Mouse (Mus musculus) small intestine, adult 10 weeks (tissue): ENCODE measurements around the gene Msh5. TPM values are rescaled to one million over a fixed set of nuclear protein-coding genes. Genes with fewer than 3 reads are reported as not detected.

Source experiments
- polyA plus RNA-seq: library from polyadenylated mRNA; stranded (reverse); fragments of 350-450 nt; fragmentation: Illumina TruSeq; extraction: RNeasy Lipid Tissue Mini Kit (QIAGEN cat#74804); gene quantifications from one replicate; pipeline ENCODE4 v1.2.3, GENCODE M21; 2014; ENCODE audit warnings: low replicate concordance

Gene Msh5
- polyA plus RNA-seq, result 0.93 TPM

DNA sequence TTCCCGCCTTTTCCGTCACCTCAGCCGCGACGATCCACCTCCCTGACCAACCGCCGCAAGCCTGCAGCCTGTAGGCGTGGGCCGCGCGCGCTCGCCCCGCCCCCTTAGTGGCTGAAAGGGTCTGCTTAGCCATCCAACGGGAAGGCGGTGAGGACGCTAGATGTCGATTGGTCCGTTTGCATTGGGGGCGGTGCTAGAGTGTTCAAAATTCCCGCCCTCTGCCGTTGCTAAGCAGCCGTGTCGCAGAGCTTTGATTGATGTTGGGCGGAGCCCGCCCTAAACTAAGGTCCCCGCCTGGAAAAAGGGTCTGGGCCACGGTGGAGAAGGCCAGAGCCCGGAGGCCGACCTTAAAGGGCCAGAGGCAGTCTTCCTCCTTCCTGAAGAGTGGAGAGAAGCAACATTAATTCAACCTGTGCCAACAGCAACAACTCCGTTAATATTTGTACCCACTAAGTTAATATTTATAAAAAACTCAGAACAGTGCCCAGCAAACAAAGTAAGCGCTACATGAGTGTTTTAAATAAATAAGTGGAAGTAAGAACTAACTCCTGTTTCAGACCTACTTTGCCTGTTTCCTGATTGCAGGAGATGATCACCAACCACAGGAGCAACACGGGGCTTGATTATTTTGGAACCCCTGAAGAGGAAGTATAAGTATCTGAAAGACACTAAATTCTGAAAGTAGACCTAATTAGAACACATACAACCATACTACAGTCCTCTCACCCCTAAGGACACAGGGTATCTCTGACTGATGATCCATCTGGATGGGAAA, at the start of gene Msh5:
TSS of gene Msh5 (minus strand) at position 65 of the 775 bp plus-strand sequence.

DNA sequence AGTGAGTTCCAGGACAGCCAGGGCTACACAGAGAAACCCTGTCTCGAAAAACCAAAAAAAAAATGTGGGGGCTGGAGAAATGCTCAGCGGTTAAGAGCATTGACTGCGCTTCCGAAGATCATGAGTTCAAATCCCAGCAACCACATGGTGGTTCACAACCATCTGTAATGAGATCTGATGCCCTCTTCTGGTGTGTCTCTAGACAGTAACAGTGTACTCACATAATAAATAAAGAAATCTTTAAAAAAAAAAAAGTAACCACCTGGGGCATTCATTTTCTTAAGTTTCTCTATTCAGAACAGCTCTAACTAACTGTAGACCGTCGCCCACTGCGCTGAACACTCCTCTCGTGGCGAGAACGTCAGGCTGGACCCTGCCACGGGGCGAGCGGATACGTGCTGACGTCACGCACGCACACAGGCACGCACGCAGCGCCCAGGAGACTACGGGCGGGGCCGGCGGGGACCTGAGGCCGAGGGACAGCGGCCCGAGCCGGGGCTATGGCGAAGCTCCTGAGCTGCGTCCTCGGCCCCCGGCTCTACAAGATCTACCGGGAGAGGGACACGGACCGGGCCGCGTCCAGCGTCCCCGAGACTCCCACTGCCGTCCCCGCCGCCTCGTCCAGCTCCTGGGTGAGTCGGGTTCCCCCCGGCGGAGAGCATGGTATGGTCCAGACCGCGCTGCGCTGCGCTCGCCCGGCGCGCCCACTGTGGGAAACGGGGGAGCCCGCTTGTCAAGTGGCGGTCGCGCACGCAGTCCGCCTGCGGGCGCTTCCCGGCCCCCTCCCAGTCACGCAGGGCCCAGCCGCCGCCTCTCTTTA, 42.5 kb upstream of the Msh5 start, which contains the start of gene Abhd16a:
TSS of gene Abhd16a (plus strand) at position 439 of the 820 bp plus-strand sequence.

DNA sequence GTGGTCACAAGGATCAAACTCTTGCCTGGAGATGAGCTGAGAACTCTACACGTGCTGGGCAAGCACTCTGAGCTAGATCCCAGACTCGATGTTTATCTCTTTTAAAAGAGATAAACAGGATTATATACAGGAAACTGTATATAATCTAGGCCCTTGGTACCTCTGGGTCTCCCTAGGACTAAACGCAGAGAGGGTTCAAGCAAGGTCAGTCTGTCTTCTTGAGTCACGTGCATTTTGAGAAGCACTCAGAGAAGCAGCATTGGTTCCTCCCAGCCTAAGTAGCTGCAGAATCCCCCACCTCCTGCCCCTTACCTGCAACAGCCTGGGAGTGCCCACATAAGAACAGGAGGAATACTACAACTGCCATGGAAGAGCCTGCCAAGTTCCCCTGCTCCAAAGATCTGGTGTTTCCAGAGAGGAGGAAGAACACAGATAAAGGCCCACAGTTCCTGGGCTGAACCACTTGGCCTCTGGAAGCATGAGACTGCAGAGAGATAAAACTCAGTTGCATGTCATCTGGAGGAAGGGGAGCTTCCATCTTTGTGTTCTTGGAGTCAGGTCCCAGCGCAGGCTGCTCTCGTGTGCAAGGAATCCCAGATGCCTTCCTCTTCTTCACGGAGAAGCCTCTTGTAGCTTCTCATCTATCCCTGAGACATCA, 38.8 kb upstream of the Msh5 start, which contains the start of gene Ly6g6f:
TSS of gene Ly6g6f (minus strand) at position 403 of the 658 bp plus-strand sequence.

DNA sequence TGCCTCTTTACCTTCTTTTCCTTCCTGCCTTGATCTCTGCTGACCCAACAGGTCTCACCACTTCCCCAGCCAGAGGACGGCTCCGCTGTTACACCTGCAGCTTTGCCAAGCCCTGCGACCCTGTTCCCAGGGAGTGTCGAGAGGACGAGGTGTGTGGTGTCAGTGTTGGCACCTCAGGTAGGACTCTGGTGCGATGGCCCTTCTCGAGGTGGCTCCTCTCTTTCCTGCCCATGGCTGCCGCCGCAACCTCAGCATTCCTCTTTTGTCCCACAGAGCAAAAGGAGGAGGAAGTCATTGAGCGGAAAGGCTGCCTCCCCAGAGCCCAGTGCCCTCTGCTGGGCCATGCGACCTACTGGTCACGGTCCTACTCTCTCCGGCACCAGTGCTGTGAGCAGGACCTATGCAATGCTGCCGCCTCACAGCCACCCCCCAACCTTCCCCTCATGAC, 31.3 kb upstream of the Msh5 start, which contains the start of gene Ly6g6d:
TSS of gene Ly6g6d (minus strand) at position 280 of the 448 bp plus-strand sequence.

DNA sequence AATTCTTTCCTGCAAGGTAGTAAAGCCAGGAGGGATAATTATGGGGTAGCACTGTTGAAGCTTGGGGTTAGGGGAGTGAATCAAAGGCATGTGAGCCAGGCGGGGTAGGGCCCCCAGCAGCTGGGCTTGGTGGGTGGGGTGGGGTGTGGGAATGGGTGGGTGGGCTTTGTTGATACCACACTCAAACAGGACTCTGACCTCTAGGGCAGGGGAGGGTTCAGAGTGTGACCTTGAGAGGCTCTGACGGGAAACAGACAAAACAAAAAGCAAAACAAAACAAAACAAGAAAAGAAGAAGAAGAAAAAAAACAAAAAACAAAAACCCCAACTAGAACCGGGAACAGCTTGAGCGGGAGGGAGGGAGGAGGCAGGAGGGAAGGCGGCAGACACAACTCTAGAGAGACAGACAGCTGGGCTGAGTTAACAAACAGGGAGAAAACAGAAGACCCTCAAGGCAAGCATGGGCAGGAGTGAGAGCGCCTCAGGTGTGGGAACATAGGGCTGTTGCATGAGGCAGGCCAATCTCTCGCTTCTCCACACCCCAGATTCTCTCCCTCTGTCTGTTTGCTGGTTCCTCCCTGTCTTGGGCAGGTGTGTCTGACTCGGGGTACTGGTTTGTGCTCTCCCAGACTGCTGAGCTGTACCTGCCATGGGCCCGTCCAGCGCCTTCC, 30.1 kb upstream of the Msh5 start, which contains the start of gene Ly6g6e:
TSS of gene Ly6g6e (plus strand) at position 396 of the 670 bp plus-strand sequence.

DNA sequence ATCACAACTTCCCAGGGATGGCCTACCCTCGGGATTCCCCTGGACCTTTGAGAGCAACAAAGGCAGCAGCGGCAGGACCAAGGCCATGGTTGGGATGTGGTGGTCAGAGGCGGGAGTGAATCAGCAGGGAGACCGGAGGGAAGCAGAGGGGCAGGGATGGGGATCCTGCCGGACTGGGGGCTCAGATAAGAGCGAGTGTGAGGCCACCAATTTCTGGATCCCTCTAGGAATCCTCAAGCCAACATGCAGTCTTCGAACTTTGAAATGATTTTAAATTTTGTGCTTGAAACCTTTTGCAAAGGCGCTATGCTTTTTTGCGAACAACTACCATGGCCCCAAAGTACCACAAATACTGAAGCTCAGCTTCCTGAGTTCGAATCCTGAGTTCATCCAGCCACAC, 19.5 kb upstream of the Msh5 start, which contains the start of gene Mpig6b:
TSS of gene Mpig6b (minus strand) at position 101 of the 400 bp plus-strand sequence.

DNA sequence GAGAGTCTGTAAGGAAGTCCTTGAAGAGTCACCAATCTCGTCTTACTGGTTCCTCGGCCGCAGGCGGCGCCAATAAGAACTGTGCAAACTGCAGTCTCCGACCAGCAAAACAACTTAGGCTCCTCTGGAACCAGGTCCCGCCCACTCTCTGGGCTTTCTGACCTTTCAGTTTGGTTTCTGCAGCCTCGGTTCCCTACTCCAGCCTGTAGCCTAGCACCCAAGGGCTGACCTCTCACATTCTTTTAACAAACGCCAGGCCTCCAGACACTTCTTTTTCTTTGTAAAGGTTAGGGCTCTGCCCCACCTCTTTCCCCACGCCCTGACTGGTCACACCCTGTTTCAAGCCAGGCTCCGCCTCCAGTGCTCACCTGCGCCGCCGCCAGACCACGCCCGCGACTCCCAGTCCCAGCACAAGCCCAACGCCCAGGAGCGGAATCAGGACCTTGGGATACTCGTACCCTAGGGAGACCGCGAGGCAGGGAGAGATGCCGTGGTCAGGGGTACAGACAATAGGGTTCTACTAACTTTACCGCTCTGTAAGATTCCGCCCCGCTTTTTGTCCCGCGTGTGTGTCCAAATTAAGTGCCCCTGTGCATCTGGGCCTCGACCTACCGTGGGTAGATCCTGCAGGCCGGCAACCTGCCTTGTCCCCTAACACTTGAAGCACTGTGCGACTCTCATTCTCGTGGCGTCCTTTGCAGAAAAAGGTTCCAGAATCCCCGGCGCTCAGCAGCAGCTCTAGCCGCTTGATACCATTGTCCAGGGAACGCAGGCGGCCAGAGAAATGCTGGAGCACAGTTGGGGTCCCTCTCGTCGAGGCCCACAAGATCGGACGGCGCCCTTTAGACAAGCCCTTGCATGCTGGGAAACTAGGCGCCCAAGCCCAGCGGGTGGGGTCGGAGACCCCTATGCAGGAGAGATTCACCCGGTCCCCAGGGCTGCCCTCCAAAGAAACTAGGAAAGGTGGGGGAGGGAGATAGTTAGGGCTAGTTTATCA, 18.7 kb upstream of the Msh5 start, which contains the start of gene Ly6g6c:
TSS of gene Ly6g6c (plus strand) at position 438 of the 997 bp plus-strand sequence.

DNA sequence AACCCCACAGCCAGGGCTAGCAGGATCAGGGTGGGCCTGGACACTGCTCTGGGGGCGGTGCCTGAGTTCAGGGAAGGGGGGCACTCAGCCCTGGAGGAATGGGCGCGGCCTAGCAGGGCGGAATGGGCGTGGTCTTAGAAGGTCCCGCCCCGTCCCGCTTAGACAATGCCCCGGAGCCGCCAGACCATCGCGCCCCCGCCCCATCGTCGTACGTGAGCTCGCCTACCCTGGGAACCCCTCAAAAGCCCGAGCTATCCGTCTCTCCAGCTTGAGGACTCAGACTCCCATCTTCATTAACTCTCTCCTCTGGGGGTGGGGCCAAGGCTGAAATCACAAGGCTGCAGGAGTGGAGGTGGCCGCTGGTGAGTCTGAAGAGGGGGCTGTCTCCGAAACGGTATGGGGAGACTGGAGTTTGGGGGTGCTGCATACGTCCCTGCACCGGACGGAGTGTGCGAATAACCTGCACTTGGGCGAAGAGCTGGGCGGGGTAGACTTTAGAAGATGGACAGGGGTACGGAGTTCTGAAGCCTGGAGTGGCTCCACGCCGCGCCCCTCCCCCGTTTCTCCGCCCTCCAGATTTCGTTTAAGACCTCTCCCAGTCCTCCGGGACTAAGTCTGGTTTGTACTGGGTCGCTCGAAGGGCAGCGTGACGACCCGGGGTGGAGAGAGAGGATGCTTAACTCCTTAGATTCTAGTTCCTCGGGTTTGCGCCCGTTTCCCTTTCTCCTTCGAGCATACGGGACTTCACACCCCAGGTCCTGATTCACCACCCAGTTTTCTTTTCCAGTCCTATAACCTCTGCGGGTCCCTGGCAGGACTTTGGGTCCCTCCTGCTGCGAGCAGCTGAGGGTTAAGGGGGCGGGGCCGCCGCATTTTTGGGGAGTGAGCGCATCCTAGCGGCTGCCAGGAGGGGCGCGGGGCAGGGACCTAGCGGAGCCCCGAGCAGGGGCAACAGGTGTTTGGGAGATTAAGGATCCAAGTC, 12.7 kb upstream of the Msh5 start, which contains the start of gene Ddah2:
TSS of gene Ddah2 (plus strand) at position 125 of the 982 bp plus-strand sequence.

DNA sequence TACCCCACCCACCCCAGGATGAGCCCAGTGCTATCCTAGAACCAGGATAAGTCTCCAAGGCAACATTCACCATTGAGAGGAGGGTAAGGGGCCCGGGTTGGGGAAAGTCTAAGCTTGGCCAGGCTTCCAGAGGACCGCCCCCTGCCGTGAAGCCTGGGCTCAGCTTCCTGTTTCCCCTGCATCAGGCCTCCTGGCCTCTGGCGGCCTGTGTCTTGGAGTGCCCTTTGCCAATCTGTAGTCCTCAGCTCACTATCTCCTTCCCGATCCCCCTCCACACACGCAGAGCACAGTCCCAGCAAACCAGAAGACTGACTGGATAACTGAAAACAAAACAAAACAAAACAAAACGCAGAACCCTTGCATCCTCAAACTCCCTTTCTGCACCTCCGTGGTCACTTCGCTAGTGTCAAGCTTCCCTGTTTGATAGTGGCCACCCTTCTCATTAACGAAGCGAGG, 3.0 kb upstream of the Msh5 start, which contains the start of gene Clic1:
TSS of gene Clic1 (plus strand) at position 406 of the 456 bp plus-strand sequence.

DNA sequence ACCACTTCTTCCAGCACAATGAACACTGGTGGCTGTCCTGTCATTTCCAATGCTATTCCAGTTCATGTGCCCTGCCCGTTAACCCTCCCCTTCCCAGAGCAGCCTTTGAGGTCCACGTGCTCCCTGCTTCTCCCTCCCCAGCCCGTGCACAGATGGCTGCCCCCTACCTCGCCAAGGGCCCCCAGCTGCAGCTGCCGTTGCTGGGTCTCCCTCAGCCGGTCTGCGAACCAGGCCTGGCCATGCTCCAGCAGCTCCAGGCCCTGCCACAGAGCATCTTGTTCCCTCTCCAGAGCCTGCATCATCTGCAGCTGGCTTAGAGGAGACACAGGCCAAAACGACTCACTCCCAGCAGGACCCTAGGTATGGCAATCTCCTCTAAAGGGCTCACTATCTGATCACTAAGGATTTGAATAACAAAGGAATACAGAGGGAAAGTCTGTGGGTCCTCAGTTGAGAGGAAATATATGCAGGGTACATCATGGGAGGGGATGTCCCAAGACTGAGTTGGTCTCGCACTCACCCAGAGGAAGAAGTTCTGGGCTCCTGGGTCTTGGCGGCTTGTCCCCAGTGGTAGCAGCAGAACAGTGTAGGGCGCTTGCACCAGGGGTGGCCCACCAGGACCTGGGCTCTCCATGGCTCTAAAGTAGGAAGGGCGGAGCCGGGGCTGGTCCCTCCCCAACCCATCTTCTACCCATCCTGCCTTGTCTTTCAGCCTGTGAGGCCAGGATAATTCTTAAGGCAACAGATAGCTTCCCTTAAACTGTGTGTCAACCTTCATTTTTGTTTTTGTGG, 19.1 kb downstream of the Msh5 start, which contains the start of gene Sapcd1:
TSS of gene Sapcd1 (minus strand) at position 740 of the 792 bp plus-strand sequence.

DNA sequence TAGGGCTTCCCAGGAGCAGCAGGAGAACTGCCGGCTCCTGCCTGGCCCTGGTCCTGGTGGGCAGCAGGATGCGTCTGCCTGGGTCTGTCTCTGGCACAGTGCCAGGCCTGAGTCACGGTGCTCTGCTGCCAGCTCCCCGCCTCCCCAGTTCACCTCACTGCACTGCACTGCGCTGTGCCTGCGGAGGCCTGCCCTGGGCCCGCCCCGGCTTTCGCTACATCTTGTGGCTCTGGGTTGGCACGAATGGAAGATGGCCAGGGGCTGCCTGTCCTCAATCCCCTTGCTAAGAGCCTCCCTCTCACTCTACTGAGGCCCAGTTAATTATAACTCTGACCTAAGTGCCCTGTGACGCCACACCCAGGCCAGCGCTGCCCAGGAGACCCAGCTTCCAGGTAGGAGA, 30.2 kb downstream of the Msh5 start, which contains the start of gene Vwa7:
TSS of gene Vwa7 (plus strand) at position 204 of the 400 bp plus-strand sequence.

DNA sequence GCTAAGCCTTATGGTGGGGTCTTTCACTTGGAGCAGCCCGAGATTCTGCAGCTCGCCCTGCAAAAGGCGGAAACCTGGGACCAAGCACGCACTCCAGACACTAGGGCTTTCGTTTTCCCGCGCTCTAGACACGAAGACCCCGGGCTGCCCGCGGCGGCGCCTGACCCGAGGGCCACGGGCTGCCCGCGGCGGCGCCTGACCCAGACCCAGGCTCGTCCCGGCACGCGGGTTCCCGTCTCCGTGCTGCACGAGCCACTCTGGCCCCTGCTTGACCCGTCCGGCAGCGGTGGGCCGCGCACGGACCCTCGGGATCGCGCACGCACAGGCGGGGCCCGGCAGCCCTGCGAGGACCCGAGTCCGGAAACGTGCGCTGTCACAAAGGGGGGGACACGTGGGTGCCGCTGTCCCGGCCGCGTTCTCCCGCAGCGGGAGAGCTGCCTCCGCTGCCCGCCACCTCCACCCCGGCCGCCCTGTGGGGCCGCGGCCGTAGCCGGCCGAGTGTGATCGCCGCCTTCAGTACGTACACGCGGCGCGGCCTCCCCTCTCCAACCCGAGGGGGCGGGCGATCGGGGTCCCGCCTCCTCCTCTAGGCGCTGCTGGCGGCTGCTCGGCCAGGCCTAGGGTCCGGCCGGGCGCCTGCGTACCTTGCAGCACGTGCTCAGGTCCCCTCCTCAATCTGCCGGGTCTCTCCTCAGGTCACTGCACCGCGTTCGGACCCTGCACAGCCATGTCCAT, 45.7 kb downstream of the Msh5 start, which contains the start of gene Vars:
TSS of gene Vars (plus strand) at position 271 of the 735 bp plus-strand sequence.

DNA sequence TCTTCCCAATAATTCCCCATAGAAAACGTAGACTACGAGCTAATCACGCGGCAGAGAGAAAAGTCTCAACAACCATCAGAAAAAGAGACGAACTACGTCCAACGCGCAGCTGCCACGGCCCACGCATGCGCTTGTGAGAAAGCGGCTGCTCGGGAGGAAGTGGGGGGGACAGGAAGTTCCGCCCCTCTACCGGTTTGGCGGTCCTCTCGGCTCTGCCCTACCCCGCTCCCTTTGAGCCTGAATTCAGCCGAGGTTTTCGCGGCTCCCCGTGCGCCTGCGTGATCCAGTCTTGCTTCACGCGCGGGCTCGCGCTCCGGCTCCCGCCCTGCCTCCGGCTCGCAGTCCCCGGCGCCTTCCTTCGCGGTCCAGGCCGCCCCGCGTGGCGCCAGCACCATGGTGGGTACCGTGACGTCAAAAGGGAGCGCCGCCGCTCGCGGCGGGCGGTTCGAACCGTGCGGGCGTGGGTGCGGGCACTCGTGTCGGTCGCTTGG, 64.8 kb downstream of the Msh5 start, which contains the start of gene Lsm2:
TSS of gene Lsm2 (plus strand) at position 173 of the 491 bp plus-strand sequence.

